Mouse (Mus musculus): ENCODE results near the gene Phgdh.
"Not testable (repeated sequence)": the region's sequence is repeated elsewhere in the genome, so short reads cannot be mapped to it uniquely, and the experiment has no call there.

DNA sequence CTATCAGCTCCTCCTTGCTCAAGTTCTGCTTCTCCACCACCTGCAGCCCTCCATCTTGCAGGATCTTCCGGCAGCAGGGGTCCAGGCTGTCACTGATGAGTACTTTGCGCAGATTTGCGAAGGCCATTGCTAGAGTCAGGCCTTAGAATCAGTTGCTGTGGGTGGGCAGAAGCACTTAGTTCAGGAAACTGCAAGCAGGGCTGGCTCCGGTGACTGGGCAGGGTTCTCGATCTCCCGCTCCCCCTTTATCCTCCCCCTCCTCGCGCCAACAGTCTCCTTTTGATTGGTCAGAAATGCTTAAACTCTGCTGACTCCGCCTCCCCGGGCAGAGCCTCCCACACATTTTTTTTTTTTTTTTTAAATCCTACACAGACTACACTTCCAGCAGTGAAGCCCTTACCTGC lies at the start of gene Phgdh:
- TF ChIP-seq TAL1, GATA1 (IDR thresholded peaks at IDR 0.05; ENCODE audit: low read length): not testable (repeated sequence)

Data from erythroblast, embryonic 14.5 days (primary cell).